Mouse (Mus musculus) WW6 (cell line): ENCODE data around the gene Mpdz.

Experiments used
- DNase-seq: peaks from one replicate; pipeline ENCODE4 v3.0.0-alpha.2; 2013; ENCODE audit warnings: low read depth, low spot score

Mpdz gene

GRCm38 (mm10) chr4:81283081-81283480 is 159.5 kb downstream of the Mpdz start:
- no peak for DNase-seq

- DNase-seq = no peak
These were observed 162.5 kb downstream of the Mpdz start for GRCm38 (mm10) chr4:81280098-81280497.

- DNase-seq = no peak
These were observed 163.2 kb downstream of the Mpdz start for GRCm38 (mm10) chr4:81279451-81279850.

GRCm38 (mm10) chr4:81275957-81276715 is 166.5 kb downstream of the Mpdz start:
- no peak for DNase-seq

- no peak for DNase-seq
These were observed 169.5 kb downstream of the Mpdz start for GRCm38 (mm10) chr4:81273067-81273466.

- DNase-seq = no peak
These were observed 189.5 kb downstream of the Mpdz start for GRCm38 (mm10) chr4:81252859-81253780.

GRCm38 (mm10) chr4:81252334-81252733 is 190.3 kb downstream of the Mpdz start:
- DNase-seq = no peak

- no peak for DNase-seq
These were observed 190.7 kb downstream of the Mpdz start for GRCm38 (mm10) chr4:81251934-81252333.

- DNase-seq = no peak
These were observed 193.4 kb downstream of the Mpdz start for GRCm38 (mm10) chr4:81249245-81249644.

GRCm38 (mm10) chr4:81236227-81236626 is 206.4 kb downstream of the Mpdz start:
- DNase-seq = no peak
